Mouse (Mus musculus) liver, embryonic 16.5 days (tissue): ENCODE data around the gene Rngtt. TPM values are rescaled to one million over a fixed set of nuclear protein-coding genes. Genes with fewer than 3 reads are reported as not detected.

Source experiments
- ATAC-seq: fragments of 200-750 bp; cut with Nextera tagmentation; 2 replicates; pipeline ENCODE4 v1.8.0; 2017; ENCODE audit warnings: low read depth, mild to moderate bottlenecking, moderate number of reproducible peaks, moderate library complexity
- H3K27ac ChIP-seq: fragments of 300-500 bp; sonication (generic); 2 replicates; pipeline ENCODE4 v1.5.1; 2014; ENCODE audit warnings: mild to moderate bottlenecking, low read length
- H3K27me3 ChIP-seq: fragments of 300-500 bp; sonication (generic); 2 replicates; pipeline ENCODE4 v1.6.1; 2014; ENCODE audit warnings: low read depth, low read length, mixed read lengths; ENCODE audit not compliant: control insufficient read depth, insufficient read depth
- H3K36me3 ChIP-seq: fragments of 300-500 bp; sonication (generic); 2 replicates; pipeline ENCODE4 v1.6.1; 2014; ENCODE audit warnings: mild to moderate bottlenecking; ENCODE audit not compliant: control insufficient read depth, insufficient read depth
- H3K4me1 ChIP-seq: fragments of 300-500 bp; sonication (generic); 2 replicates; pipeline ENCODE4 v1.6.1; 2014; ENCODE audit warnings: low read depth, low read length, mixed read lengths; ENCODE audit not compliant: control insufficient read depth
- H3K4me2 ChIP-seq: fragments of 300-500 bp; sonication (generic); 2 replicates; pipeline ENCODE4 v1.6.1; 2014; ENCODE audit warnings: low read depth, low read length, mixed read lengths
- H3K4me3 ChIP-seq: fragments of 300-500 bp; sonication (generic); 2 replicates; pipeline ENCODE4 v1.5.1; 2014; ENCODE audit warnings: low read depth, mild to moderate bottlenecking, low read length
- H3K9ac ChIP-seq: fragments of 300-500 bp; sonication (generic); 2 replicates; pipeline ENCODE4 v1.6.1; 2014; ENCODE audit warnings: low read depth, low read length
- H3K9me3 ChIP-seq: fragments of 300-500 bp; sonication (generic); replicated peaks from 2 replicates; pipeline ENCODE4 v1.6.1; 2016; ENCODE audit warnings: low read length; ENCODE audit not compliant: control insufficient read depth
- WGBS: fragments of 180-500 bp; shearing (Covaris S2); extraction: QIAGEN DNeasy Blood & Tissue Kit; methylation state at CpG from one replicate; pipeline ENCODE4 v1.1.7; 2014; ENCODE audit not compliant: insufficient replicate concordance; 5-methylcytosine and 5-hydroxymethylcytosine counted together
- microRNA-seq: library from miRNA; unstranded; fragments of <30 nt; microRNA quantifications from one replicate; pipeline ENCODE4, GENCODE M21; 2016
- polyA plus RNA-seq: library from polyadenylated mRNA; unstranded; fragments of >200 nt; fragmentation: Nextera tagmentation; extraction: Ambion mirVana; gene quantifications from 2 replicates; pipeline ENCODE4 v1.2.1, GENCODE M21; 2015

Gene Rngtt
- polyA plus RNA-seq, 1 experiment from 2014 or later: 13.3 TPM

GRCm38 (mm10) chr4:33532596-33532995, 222.5 kb downstream of the Rngtt start:
- no peak overlapping the region for H3K27ac ChIP-seq
- no peaks in the 10 kb centered on the region for H3K9me3 ChIP-seq
- 74% methylated on average over 8 of the region's 8 CpGs for WGBS
- no peak overlapping the region for H3K4me2 ChIP-seq
- no peaks in the 10 kb centered on the region for H3K27me3 ChIP-seq
- no peaks in the 10 kb centered on the region for H3K4me1 ChIP-seq
- no peak for ATAC-seq
- H3K4me3 ChIP-seq: no peak overlapping the region
- no peak overlapping the region for H3K9ac ChIP-seq
- H3K36me3 ChIP-seq: no peaks in the 10 kb centered on the region

- no peak overlapping the region for H3K27ac ChIP-seq
- WGBS: 53% methylated on average over 13 of the region's 13 CpGs
- no peak overlapping the region for H3K4me3 ChIP-seq
- no peaks in the 10 kb centered on the region for H3K36me3 ChIP-seq
- no peak overlapping the region for H3K9ac ChIP-seq
- H3K9me3 ChIP-seq: no peaks in the 10 kb centered on the region
- H3K4me2 ChIP-seq: no peak overlapping the region
- no peaks in the 10 kb centered on the region for H3K4me1 ChIP-seq
- no peak for ATAC-seq
- H3K27me3 ChIP-seq: no peaks in the 10 kb centered on the region
Measured at GRCm38 (mm10) chr4:33544755-33545576, 234.9 kb downstream of the Rngtt start.

- Histone ChIP-seq H3K4me1 (no peaks in the 10 kb centered on the region), H3K4me3 (no peak overlapping the region), H3K27me3 (no peaks in the 10 kb centered on the region), H3K27ac (no peak overlapping the region), H3K9ac (no peak overlapping the region), H3K4me2 (no peak overlapping the region), H3K9me3 (no peaks in the 10 kb centered on the region), H3K36me3 (no peaks in the 10 kb centered on the region)
- no peak for ATAC-seq
- WGBS: 70% methylated on average over 6 of the region's 6 CpGs
Measured at GRCm38 (mm10) chr4:33545577-33545879, 235.4 kb downstream of the Rngtt start.

GRCm38 (mm10) chr4:33546278-33546677, 236.2 kb downstream of the Rngtt start:
- H3K27me3 ChIP-seq: no peaks in the 10 kb centered on the region
- H3K4me3 ChIP-seq: no peak overlapping the region
- no peak overlapping the region for H3K4me2 ChIP-seq
- no peak overlapping the region for H3K9ac ChIP-seq
- no peak overlapping the region for H3K27ac ChIP-seq
- H3K9me3 ChIP-seq: no peaks in the 10 kb centered on the region
- WGBS: 71% methylated on average over 11 of the region's 11 CpGs
- no peak for ATAC-seq
- H3K36me3 ChIP-seq: no peaks in the 10 kb centered on the region
- H3K4me1 ChIP-seq: no peaks in the 10 kb centered on the region

- no peak overlapping the region for H3K27ac ChIP-seq
- 54% methylated on average over 8 of the region's 8 CpGs for WGBS
- H3K36me3 ChIP-seq: no peaks in the 10 kb centered on the region
- H3K27me3 ChIP-seq: no peaks in the 10 kb centered on the region
- H3K4me1 ChIP-seq: no peaks in the 10 kb centered on the region
- ATAC-seq: no peak
- no peak overlapping the region for H3K4me3 ChIP-seq
- H3K4me2 ChIP-seq: no peak overlapping the region
- H3K9me3 ChIP-seq: no peaks in the 10 kb centered on the region
- no peak overlapping the region for H3K9ac ChIP-seq
Measured at GRCm38 (mm10) chr4:33547315-33547929, 237.3 kb downstream of the Rngtt start.

GRCm38 (mm10) chr4:33549606-33550005, 239.5 kb downstream of the Rngtt start:
- Histone ChIP-seq H3K9me3 (no peaks in the 10 kb centered on the region), H3K36me3 (no peaks in the 10 kb centered on the region), H3K4me3 (no peak overlapping the region), H3K4me1 (no peaks in the 10 kb centered on the region), H3K9ac (no peak overlapping the region), H3K27ac (no peak overlapping the region), H3K4me2 (no peak overlapping the region), H3K27me3 (no peaks in the 10 kb centered on the region)
- ATAC-seq: no peak
- WGBS: 34% methylated on average over 5 of the region's 5 CpGs

Small RNA genes within 50 kb of the gene (microRNA-seq; reads per million reads assigned to microRNA genes)
- gene Mir8118: 2.2 reads per million

Other genes starting within 250 kb of the Rngtt start
- gene Gabrr2, start 247.3 kb upstream of the Rngtt start, polyA plus RNA-seq: not detected in 2 replicates
- not detected in 2 replicates for gene Gabrr1, start 177.8 kb upstream of the Rngtt start, polyA plus RNA-seq
- 0.06 and 0.13 TPM in 2 replicates for gene Pm20d2, start 120.6 kb upstream of the Rngtt start, polyA plus RNA-seq
- 0.07 and 0.08 TPM in 2 replicates for gene Srsf12, start 101.3 kb upstream of the Rngtt start, polyA plus RNA-seq
- 39.9 and 53.2 TPM in 2 replicates for gene Pnrc1, start 20.1 kb upstream of the Rngtt start, polyA plus RNA-seq